Mouse (Mus musculus): ENCODE data around the gene Sdccag8. TPM values are rescaled to one million over a fixed set of nuclear protein-coding genes. Genes with fewer than 3 reads are reported as not detected.

Gene Sdccag8
- polyA plus RNA-seq, 1 experiment = 13.3 TPM

GRCm38 (mm10) chr1:176994087-176994486 is 179.6 kb downstream of the Sdccag8 start:
- Histone ChIP-seq H3K27me3 (replicated peaks; ENCODE audit: control insufficient read depth, insufficient read depth, low read length) (no peaks in the 10 kb centered on the region), H3K4me3 (ENCODE audit: insufficient read depth, low read depth, low read length) (no peak overlapping the region), H3K4me1 (ENCODE audit: control insufficient read depth, insufficient read depth, low read length) (peaks cover 4% of the 10 kb centered on the region; the same call in 1 of the 2 replicates), H3K36me3 (ENCODE audit: control insufficient read depth, insufficient read depth, low read length) (no peaks in the 10 kb centered on the region), H3K27ac (ENCODE audit: insufficient read depth, low read depth, low read length) (no peak overlapping the region)
- no peak for DNase-seq
- TF ChIP-seq CTCF (conservative IDR thresholded peaks at IDR 0.05; ENCODE audit: insufficient read depth, insufficient read length, low read depth, low read length) = no peak
- TF ChIP-seq POLR2A (IDR thresholded peaks at IDR 0.05; ENCODE audit: low read depth, low read length) = no peak
- WGBS = 87% methylated on average over 7 of the region's 7 CpGs

- Histone ChIP-seq H3K27me3 (replicated peaks; ENCODE audit: control insufficient read depth, insufficient read depth, low read length) (no peaks in the 10 kb centered on the region), H3K4me1 (ENCODE audit: control insufficient read depth, insufficient read depth, low read length) (peaks cover 4% of the 10 kb centered on the region; the same call in 1 of the 2 replicates), H3K4me3 (ENCODE audit: insufficient read depth, low read depth, low read length) (no peak overlapping the region), H3K36me3 (ENCODE audit: control insufficient read depth, insufficient read depth, low read length) (no peaks in the 10 kb centered on the region), H3K27ac (ENCODE audit: insufficient read depth, low read depth, low read length) (no peak overlapping the region)
- TF ChIP-seq CTCF (conservative IDR thresholded peaks at IDR 0.05; ENCODE audit: insufficient read depth, insufficient read length, low read depth, low read length) (no peak), POLR2A (IDR thresholded peaks at IDR 0.05; ENCODE audit: low read depth, low read length) (no peak)
- 72% methylated on average over 11 of the region's 11 CpGs for WGBS
- DNase-seq = no peak
Measured at GRCm38 (mm10) chr1:176994707-176995418, 180.4 kb downstream of the Sdccag8 start.

- WGBS = 68% methylated on average over 4 of the region's 4 CpGs
- Histone ChIP-seq H3K36me3 (ENCODE audit: control insufficient read depth, insufficient read depth, low read length) (no peaks in the 10 kb centered on the region), H3K27ac (ENCODE audit: insufficient read depth, low read depth, low read length) (no peak overlapping the region), H3K4me1 (ENCODE audit: control insufficient read depth, insufficient read depth, low read length) (peaks cover 4% of the 10 kb centered on the region; the same call in 1 of the 2 replicates), H3K4me3 (ENCODE audit: insufficient read depth, low read depth, low read length) (no peak overlapping the region), H3K27me3 (replicated peaks; ENCODE audit: control insufficient read depth, insufficient read depth, low read length) (no peaks in the 10 kb centered on the region)
- TF ChIP-seq CTCF (conservative IDR thresholded peaks at IDR 0.05; ENCODE audit: insufficient read depth, insufficient read length, low read depth, low read length) (no peak), POLR2A (IDR thresholded peaks at IDR 0.05; ENCODE audit: low read depth, low read length) (no peak)
- DNase-seq = peak; percentile 31
Measured at GRCm38 (mm10) chr1:176995419-176995775, 180.9 kb downstream of the Sdccag8 start.

GRCm38 (mm10) chr1:176996166-176996565 is 181.7 kb downstream of the Sdccag8 start:
- no peak overlapping the region for H3K4me3 ChIP-seq (ENCODE audit: insufficient read depth, low read depth, low read length)
- H3K36me3 ChIP-seq (ENCODE audit: control insufficient read depth, insufficient read depth, low read length) = no peaks in the 10 kb centered on the region
- H3K27me3 ChIP-seq (replicated peaks; ENCODE audit: control insufficient read depth, insufficient read depth, low read length) = no peaks in the 10 kb centered on the region
- TF ChIP-seq POLR2A (IDR thresholded peaks at IDR 0.05; ENCODE audit: low read depth, low read length) = no peak
- no peak for TF ChIP-seq CTCF (conservative IDR thresholded peaks at IDR 0.05; ENCODE audit: insufficient read depth, insufficient read length, low read depth, low read length)
- WGBS = 98% methylated on average over 3 of the region's 3 CpGs
- H3K27ac ChIP-seq (ENCODE audit: insufficient read depth, low read depth, low read length) = no peak overlapping the region
- no peak for DNase-seq
- peaks cover 4% of the 10 kb centered on the region; the same call in 1 of the 2 replicates for H3K4me1 ChIP-seq (ENCODE audit: control insufficient read depth, insufficient read depth, low read length)

GRCm38 (mm10) chr1:176996630-176997201 is 182.3 kb downstream of the Sdccag8 start:
- WGBS = 41% methylated on average over 16 of the region's 16 CpGs
- Histone ChIP-seq H3K4me3 (ENCODE audit: insufficient read depth, low read depth, low read length) (no peak overlapping the region; the same call in 1 of the 2 replicates), H3K27me3 (replicated peaks; ENCODE audit: control insufficient read depth, insufficient read depth, low read length) (no peaks in the 10 kb centered on the region), H3K27ac (ENCODE audit: insufficient read depth, low read depth, low read length) (peak overlapping the region; percentile 7; the same call in 1 of the 2 replicates), H3K36me3 (ENCODE audit: control insufficient read depth, insufficient read depth, low read length) (no peaks in the 10 kb centered on the region), H3K4me1 (ENCODE audit: control insufficient read depth, insufficient read depth, low read length) (peaks cover 4% of the 10 kb centered on the region; the same call in 1 of the 2 replicates)
- no peak for TF ChIP-seq CTCF (conservative IDR thresholded peaks at IDR 0.05; ENCODE audit: insufficient read depth, insufficient read length, low read depth, low read length)
- TF ChIP-seq POLR2A (IDR thresholded peaks at IDR 0.05; ENCODE audit: low read depth, low read length) = no peak
- DNase-seq = peak; percentile 38

- TF ChIP-seq CTCF (conservative IDR thresholded peaks at IDR 0.05; ENCODE audit: insufficient read depth, insufficient read length, low read depth, low read length) = no peak
- no peak for TF ChIP-seq POLR2A (IDR thresholded peaks at IDR 0.05; ENCODE audit: low read depth, low read length)
- H3K4me1 ChIP-seq (ENCODE audit: control insufficient read depth, insufficient read depth, low read length) = peaks cover 4% of the 10 kb centered on the region; the same call in 1 of the 2 replicates
- no peaks in the 10 kb centered on the region for H3K27me3 ChIP-seq (replicated peaks; ENCODE audit: control insufficient read depth, insufficient read depth, low read length)
- H3K36me3 ChIP-seq (ENCODE audit: control insufficient read depth, insufficient read depth, low read length) = no peaks in the 10 kb centered on the region
- DNase-seq = no peak
- no peak overlapping the region for H3K4me3 ChIP-seq (ENCODE audit: insufficient read depth, low read depth, low read length)
- H3K27ac ChIP-seq (ENCODE audit: insufficient read depth, low read depth, low read length) = peak overlapping the region; percentile 7; the same call in 1 of the 2 replicates
- 54% methylated on average over 6 of the region's 6 CpGs for WGBS
Measured at GRCm38 (mm10) chr1:176997254-176997653, 182.8 kb downstream of the Sdccag8 start.
